Mouse (Mus musculus) layer of hippocampus, adult 8-10 months (tissue): ENCODE measurements around the gene Tsku. TPM values are rescaled to one million over a fixed set of nuclear protein-coding genes. Genes with fewer than 3 reads are reported as not detected.

Source experiments
- DNase-seq, 2 experiments: peaks; one replicate each; pipeline ENCODE4 v3.0.0; 2022; ENCODE audit warnings: low spot score in 2 of 2
- total RNA-seq, 4 experiments: library from RNA; stranded (reverse); gene quantifications; 2 replicates each; pipeline ENCODE4 v1.2.4; 2022

Gene Tsku
- total RNA-seq, 4 experiments from 2014 or later: 1.6 to 2.8 (median 2.3) TPM

DNA sequence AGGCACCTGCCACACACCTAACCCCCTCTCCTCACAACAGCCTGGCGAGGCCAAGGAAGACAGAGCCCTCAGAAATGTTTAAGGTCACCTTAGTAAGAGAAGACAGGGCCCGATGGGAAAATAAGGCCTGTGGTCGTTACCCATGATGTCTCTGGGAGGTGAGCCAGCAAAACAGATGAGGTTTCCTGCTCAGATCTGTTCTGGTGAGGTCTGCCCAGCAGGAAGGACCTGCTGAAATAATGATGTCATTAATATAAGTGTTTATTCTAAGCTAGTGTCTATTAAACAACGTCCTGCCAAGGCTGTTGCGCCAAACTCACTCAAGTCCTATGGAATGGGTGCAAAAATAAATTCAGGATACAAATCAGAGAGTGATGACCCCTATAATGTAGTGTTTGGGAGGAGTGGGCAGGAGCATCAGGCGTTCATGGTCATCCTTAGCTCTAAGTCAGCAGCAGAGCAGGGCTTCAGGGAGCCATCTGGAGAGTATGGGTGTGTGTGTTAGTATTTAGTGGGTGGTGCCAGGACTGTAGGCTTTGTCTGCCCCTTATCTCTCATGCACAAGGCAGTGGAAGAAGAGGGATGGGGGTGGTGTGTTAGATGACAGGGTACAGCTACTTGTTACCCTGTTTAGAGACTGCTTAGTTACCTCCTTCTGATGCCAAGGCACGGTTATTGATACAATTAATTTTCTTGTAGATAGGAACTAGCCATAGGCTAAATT lies 31.3 kb downstream of the Tsku start:
- DNase-seq: no peak

DNA sequence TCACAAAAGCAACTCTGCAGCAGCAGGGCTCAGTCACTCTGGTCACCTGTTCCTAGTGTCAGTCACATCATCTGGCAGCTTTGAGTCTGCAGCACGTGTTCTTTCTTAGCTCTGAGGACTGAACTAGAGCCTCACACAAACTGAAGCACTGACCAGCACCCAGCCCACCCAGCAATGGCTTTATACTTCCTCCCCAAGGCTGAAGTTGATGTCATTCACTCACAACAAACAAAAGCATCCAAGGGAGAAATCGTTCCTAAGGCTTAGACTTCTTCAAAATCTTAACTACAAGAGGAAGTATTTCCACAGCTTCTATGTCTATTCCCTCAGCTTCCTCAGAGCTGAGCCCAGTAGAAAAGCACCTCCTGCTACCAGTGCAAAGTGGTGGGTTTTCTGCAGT lies 32.8 kb downstream of the Tsku start:
- DNase-seq: no peak

DNA sequence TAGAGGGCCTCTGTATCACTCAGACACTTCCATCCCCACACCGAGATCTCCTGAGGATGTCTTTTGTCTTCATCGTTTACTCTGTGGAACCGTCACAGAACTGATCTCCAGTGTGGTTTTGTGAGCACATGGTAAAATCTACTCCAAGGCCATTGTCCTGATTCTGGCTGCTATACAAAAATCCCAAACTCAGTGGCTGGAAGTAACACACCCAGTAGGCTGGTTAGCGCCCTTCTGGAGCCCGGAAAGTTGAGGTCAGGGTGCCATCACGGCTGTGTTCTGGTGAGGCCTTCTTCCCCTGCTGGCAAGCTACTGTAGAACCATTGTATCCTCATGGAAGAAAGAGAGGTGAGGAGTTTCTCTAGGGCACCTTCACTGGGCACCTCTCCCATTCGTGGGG lies 35.1 kb downstream of the Tsku start:
- no peak for DNase-seq

DNA sequence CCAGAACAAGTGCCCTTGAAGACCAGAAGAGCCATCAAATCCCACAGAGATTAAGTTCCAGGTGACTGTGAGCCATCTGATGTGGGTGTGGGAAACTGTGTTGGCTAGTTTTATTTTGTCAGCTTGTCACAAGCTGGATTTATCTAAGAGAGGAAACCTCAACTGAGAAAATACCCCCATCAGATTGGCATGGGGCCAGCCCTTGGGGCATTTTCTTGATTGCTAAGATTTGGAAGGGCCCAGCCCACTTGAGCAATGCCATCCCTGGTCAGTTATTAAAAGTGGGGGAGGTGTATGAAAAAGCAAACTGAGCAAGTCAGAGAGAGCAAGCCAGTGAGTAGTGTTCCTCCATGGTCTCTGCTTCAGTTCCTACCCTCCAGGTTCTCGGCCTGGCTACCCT lies 36.9 kb downstream of the Tsku start:
- DNase-seq: no peak

DNA sequence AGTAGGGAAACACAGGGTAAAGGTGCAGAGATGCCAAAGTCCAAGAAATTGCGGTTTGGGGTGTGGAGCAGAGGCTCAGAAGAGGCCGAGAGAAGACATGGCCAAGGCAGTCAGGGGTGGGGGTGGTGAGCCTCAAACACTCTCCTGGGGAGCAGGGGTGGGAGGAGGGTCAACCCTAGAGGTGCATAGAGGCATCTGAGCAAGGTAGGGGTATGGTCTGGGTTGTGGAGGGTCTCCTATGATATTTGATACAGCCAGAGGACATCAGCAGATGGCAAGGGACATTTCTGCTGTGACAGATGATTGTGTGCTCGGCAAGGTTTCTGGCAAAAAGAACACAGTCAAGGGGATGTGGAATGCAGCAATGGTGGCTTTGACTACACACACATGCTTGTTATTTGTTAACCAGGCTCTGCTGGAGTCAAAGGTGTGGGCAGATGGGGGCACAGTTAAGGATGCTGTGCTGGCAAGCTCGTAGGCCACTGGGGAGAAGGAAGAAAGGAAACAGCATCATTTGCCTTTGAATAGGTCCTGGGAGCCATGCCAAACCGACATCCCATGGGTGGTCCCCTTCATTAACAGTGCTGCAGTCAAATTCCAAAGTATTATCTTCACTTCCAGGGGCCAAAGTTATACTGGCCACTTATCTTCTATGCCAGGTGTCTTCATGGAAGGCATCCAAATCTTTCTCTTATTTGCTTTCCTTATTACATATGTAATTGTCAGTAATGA lies 37.7 kb downstream of the Tsku start:
- DNase-seq: no peak

DNA sequence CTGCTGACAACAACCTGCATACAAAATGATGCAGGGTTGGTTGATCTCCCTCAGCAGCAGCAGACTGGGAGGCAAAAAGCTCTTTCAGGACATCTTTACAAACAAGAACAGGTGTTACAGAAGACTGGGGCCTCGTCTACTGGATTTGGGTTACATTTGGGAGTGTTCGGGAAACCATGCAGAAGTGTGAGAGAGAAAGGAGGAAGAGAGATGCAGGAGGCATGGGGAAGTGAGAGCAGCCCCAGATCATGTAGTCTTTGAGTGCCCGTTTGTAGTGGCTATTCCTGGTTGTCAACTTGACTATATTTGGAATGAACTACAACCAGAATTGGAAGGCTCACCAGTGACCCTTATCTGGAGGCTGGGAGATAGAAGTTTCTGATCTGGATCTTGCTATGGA lies 38.7 kb downstream of the Tsku start:
- DNase-seq: no peak

DNA sequence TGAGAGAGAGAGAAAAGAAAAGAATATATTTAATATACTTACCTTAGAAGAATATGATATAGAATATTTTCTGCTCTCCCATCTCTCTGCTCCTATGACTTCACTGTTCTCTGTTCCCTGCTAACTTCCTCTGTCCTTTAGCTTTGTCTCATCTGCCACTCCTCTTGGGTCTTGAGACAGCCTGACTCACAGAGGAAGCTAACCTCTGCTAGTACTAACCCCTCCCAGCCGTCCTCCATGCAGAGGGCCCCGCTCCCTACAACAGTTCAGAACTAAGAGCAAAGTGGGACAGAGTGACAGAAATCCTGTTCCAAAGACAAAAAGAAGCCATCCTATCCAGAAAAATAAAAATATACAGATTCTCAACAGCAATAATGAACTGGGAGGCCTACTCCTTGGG lies 40.0 kb downstream of the Tsku start, which contains the start of gene Acer3:
Acer3 (minus strand) TSS at position 126 of the 400 bp plus-strand sequence.
- no peak for DNase-seq

DNA sequence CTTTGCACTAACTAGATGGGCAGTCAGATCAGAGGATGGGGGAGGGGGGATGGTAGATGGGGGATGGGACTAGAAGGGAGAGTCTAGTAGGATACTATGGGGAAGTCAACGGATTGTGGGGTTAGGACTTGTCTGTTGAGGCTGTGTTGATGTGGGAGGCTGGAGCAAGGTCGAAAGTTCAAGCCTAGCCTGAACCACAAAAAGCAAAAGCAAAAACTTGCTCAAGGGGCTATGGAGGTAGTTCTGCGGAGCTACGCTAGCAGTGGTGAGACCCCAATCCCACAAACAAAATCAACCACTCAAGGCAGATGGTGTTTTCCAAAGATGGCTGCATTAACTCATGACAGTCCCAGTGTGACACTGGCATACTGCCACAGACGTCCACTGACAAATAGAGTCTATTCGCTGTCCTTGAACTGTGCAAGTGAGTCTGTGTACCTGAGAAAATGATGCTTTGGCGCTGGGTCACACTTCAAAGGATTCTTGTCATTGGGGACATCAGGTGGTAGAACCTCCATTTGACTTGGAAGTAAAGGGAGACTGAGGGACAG lies 41.0 kb downstream of the Tsku start:
- no peak for DNase-seq

DNA sequence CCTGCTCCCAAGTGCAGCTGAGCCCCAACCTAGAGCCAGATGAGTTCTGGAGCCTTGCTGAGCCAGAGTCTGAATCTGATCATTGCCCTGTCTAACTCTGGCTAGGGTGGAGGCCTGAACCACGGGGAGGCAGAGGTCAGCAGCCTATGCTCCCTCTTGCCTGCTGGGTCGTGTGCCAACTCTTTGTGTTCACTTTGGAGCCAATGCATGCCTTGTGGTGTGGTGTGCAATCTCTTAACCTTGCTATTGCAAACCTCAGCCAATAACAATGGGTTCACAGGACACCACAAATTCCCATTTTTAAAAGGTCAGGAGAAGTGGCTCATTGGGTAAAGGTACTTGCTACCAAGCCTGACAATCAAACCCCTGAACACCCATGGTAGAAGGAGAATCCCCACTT lies 44.6 kb downstream of the Tsku start:
- DNase-seq: no peak

DNA sequence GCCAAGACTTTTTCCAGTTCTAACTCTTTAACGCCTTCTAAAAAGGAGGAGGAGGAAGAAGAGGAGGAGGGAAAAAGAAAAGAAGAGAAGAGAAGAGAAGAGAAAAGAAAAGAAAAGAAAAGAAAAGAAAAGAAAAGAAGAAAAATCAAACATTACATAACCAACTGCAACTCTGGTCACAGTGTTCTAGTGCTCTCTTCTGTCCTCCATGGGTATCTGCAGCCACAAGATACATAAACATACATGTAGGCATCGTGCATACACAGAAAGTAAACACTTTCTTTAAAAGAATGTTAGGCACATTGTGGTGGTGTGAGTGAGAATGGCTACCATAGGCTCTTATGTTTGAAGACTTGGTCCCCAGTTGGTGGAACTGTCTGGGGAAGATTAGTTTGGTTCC lies 46.0 kb downstream of the Tsku start:
- DNase-seq: no peak

DNA sequence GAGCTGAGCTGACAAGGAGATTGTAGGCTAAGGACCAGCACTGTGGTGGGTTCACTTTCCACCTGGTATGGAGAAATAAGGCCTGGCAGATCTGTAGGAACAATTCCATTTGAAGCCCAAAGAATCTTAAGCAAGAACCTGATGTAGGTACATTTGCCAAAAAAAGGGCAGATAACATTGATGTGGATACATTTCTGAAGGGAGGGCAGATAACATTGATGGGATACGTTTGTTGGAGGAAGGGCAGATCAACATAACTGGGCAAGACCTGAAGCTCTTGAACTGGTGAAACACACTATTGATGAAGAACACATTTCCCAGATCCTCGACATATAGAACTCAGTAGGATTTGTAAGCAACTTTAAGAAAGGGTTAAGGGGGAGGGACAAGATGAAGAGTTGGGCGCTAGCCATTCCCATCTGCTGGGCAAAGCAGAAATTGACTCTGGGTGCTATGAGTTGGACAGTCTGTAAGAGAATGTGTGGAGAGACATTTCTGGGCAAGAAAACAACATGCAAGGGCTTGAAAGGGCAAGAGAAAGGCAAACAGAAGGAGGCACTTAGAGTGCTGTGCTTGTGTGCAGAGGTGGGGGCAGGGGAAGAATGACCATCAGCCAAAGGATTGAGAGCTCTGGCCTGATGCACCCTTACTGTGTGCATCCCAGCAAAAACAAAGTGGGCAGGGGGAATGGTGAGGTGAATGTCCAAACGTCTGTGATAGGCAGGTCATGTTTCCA lies 48.8 kb downstream of the Tsku start:
- no peak for DNase-seq

DNA sequence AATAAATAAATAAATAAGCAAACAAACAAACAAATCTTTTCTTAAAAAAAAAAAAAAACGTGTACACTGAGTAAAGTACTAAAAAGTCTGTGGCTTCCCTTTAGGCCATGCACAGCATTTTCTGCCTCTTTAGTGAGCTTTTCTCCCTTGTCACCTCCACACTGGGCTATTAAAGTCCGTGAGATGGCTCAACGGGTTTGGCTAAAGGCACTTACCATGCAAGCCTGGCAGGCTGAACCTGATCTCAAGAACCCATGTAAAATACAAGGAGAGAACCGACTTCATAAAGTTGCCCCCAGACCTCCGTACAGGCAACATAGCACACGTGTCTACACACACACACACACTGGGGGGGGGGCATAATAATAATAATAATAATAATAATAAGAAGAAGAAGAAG lies 50.9 kb downstream of the Tsku start:
- no peak for DNase-seq

DNA sequence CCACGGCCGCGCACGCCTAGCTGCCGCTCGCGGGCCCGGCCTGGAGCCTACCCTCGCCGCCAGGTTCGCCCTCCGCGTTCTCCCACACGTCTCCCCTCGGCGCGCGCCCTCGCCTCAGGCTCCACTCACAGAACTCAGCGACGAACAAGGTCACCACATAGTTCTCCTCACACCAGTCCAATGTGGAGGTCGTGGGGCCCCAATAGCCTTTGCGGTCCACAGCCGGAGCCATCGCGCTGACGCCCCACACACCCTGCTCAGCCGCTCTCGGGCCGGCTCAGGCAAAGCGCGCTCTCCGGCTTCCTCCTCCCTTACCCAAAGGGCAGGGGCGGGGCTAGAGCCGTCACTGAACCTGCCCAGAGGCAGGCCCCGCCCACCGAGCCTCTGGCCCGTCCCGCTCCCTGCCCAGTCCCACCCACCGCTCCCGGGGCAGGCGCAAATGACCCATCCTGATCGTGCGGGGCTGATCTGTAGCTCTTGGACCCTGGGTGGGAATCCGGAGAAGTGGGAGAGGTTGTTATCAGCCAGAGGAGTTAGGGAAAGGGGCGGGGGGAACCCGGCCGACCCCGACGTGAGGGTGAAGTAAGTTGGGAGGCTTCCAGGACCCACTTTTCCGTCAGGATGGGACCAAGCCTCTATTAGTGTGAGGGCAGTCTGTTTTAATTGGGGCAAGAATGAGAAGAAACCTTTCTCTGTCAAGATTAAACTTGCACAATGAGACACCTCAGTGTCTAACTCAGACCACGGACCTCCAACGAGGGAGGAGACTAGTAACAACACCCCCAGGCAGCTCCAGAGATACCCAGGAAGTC lies 51.7 kb downstream of the Tsku start:
- DNase-seq: peak; percentile 82 to 84

DNA sequence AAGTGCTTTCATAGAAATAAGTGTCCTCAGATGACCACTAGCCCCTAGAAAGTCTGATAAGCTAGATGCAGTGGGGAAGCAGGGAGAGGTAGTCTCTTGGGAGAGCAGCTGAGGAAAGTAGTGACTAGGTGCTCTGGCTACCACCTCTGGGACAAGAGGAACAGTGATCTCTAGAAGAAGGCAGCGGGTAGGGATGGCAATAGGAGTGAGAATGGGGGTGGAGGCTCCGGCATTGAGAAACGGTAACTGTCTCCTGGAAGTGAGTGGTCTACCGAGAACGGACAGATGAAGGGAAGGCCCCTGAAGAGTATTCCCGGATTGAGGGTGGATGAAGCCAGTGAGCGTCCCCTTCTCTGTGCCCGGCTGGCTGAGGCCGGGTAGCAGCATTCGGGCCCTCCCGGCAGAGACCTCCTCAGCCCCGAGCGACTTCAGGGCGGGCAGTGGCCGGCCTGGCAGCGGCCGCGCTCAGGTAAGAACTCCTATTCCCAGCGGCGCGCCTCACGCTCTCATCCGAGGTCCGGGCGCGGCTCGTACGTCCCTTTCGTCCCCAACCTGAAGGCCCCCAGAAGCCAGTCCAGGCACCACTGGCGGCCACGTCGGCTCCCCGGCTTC lies 52.4 kb downstream of the Tsku start:
- no peak for DNase-seq

DNA sequence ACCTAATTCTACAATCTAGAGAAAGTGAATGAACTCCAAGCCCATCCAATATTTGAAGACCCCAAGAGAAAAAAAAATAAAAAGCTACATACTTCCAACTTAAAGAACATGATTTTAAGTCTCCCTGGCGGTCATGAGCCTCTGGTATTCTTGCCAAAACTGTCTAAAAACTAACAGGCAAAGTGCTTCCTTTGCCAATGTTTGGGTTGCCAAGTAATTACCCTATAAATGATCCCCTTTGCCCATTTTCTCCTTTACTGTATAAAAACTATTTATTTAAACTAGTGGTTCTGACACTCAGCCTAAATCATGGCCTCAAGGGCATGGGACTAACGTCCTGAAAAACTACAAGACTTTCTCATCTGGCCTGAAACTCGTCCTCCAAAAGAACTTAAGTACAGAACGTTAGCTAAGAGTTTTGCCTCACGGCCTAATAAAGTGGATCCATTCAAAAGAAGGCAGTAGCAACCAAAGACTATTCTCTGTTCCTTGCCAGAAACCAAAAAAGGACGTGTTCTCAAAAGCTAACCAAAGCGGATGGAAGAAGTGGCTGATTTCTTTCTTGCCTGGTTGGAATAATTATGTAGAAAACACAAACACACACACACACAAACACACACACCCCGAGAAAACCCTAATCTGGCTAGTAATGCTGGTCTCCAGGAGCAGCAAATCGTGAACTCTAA lies 53.1 kb downstream of the Tsku start:
- DNase-seq: no peak

DNA sequence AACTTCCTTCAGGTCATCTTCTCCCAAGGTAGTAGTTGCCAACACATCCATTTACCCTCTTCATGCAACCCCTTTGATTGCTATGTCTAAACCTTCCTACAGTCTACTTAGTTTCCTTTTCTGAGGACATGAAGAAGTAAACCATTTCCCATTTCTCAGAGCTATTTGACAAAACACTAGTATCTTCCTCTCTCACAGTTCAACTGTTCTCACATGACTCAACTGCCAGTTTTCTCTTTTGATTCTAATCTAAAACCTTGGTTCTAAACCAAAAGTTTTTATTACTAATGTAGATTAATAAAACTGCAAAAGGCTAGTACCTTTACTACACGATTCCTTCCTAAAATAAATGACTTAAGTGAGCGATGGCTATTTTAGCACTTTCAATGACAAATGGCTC lies 53.7 kb downstream of the Tsku start:
- no peak for DNase-seq
